Mouse (Mus musculus) forebrain, embryonic 13.5 days (tissue): Measurements from ENCODE around the gene Ddit4. TPM values are rescaled to one million over a fixed set of nuclear protein-coding genes. Genes with fewer than 3 reads are reported as not detected.

ENCODE experiments used
- ATAC-seq: fragments of 200-750 bp; cut with Nextera tagmentation; 2 replicates; pipeline ENCODE4 v1.8.0; 2017
- H3K27ac ChIP-seq: fragments of 300-500 bp; sonication (generic); 2 replicates; pipeline ENCODE4 v1.5.1; 2015; ENCODE audit warnings: inconsistent platforms, mild to moderate bottlenecking, moderate library complexity
- H3K27me3 ChIP-seq: fragments of 300-500 bp; sonication (generic); 2 replicates; pipeline ENCODE4 v1.6.1; 2015; ENCODE audit warnings: mild to moderate bottlenecking, inconsistent platforms
- H3K36me3 ChIP-seq: fragments of 300-500 bp; sonication (generic); 2 replicates; pipeline ENCODE4 v1.6.1; 2015; ENCODE audit warnings: mild to moderate bottlenecking, inconsistent platforms; ENCODE audit not compliant: poor library complexity, severe bottlenecking
- H3K4me1 ChIP-seq: fragments of 300-500 bp; sonication (generic); 2 replicates; pipeline ENCODE4 v1.6.1; 2015; ENCODE audit warnings: inconsistent platforms
- H3K4me2 ChIP-seq: fragments of 300-500 bp; sonication (generic); 2 replicates; pipeline ENCODE4 v1.6.1; 2015; ENCODE audit warnings: inconsistent platforms, mild to moderate bottlenecking, moderate library complexity
- H3K4me3 ChIP-seq: fragments of 300-500 bp; sonication (generic); 2 replicates; pipeline ENCODE4 v1.5.1; 2015; ENCODE audit warnings: mild to moderate bottlenecking, inconsistent platforms
- H3K9ac ChIP-seq: fragments of 300-500 bp; sonication (generic); 2 replicates; pipeline ENCODE4 v1.6.1; 2015; ENCODE audit warnings: mild to moderate bottlenecking, inconsistent platforms
- H3K9me3 ChIP-seq: fragments of 300-500 bp; sonication (generic); replicated peaks from 2 replicates; pipeline ENCODE4 v1.6.1; 2016; ENCODE audit warnings: inconsistent platforms
- WGBS: fragments of 180-500 bp; shearing (Covaris S2); methylation state at CpG from one replicate; pipeline ENCODE4 v1.1.7; 2015; 5-methylcytosine and 5-hydroxymethylcytosine counted together
- polyA plus RNA-seq: library from polyadenylated mRNA; unstranded; fragments of >200 nt; fragmentation: Nextera tagmentation; extraction: Ambion mirVana; gene quantifications from 2 replicates; pipeline ENCODE4 v1.2.1, GENCODE M21; 2015

Gene Ddit4
- polyA plus RNA-seq, 1 experiment from 2014 or later, result 71.3 TPM

GRCm38 (mm10) chr10:59969821-59970449, 18.3 kb upstream of the Ddit4 start:
- peaks cover 37% of the 10 kb centered on the region for H3K4me1 ChIP-seq
- under 1% methylated on average over 25 of the region's 25 CpGs for WGBS
- H3K9me3 ChIP-seq, result no peaks in the 10 kb centered on the region
- peak overlapping the region; percentile 81 for H3K9ac ChIP-seq
- peak; percentile 71 for ATAC-seq
- H3K27me3 ChIP-seq, result no peaks in the 10 kb centered on the region
- peak overlapping the region; percentile 79 for H3K27ac ChIP-seq
- H3K4me2 ChIP-seq, result peak overlapping the region; percentile 67
- H3K36me3 ChIP-seq, result no peaks in the 10 kb centered on the region
- peak overlapping the region; percentile 51 for H3K4me3 ChIP-seq

GRCm38 (mm10) chr10:59967309-59967942, 15.8 kb upstream of the Ddit4 start:
- Histone ChIP-seq H3K27me3 (no peaks in the 10 kb centered on the region), H3K4me2 (no peak overlapping the region), H3K27ac (no peak overlapping the region), H3K4me3 (no peak overlapping the region), H3K9me3 (no peaks in the 10 kb centered on the region), H3K4me1 (peaks cover 41% of the 10 kb centered on the region), H3K36me3 (no peaks in the 10 kb centered on the region), H3K9ac (no peak overlapping the region)
- WGBS, result 83% methylated on average over 6 of the region's 6 CpGs
- ATAC-seq, result no peak

- Histone ChIP-seq H3K4me1 (peaks cover 41% of the 10 kb centered on the region), H3K9me3 (no peaks in the 10 kb centered on the region), H3K27me3 (no peaks in the 10 kb centered on the region), H3K36me3 (no peaks in the 10 kb centered on the region), H3K27ac (no peak overlapping the region), H3K4me3 (no peak overlapping the region), H3K4me2 (no peak overlapping the region), H3K9ac (no peak overlapping the region)
- WGBS, result 91% methylated on average over 6 of the region's 6 CpGs
- ATAC-seq, result no peak
Observed at GRCm38 (mm10) chr10:59966743-59967142, 15.1 kb upstream of the Ddit4 start.

- H3K27ac ChIP-seq, result peak overlapping the region; percentile 70; the same call in 1 of the 2 replicates
- no peaks in the 10 kb centered on the region for H3K27me3 ChIP-seq
- H3K9ac ChIP-seq, result no peak overlapping the region
- no peak overlapping the region for H3K4me3 ChIP-seq
- no peak for ATAC-seq
- H3K4me2 ChIP-seq, result no peak overlapping the region
- WGBS, result 73% methylated on average over 8 of the region's 8 CpGs
- no peaks in the 10 kb centered on the region for H3K36me3 ChIP-seq
- no peaks in the 10 kb centered on the region for H3K9me3 ChIP-seq
- H3K4me1 ChIP-seq, result peaks cover 39% of the 10 kb centered on the region
Observed at GRCm38 (mm10) chr10:59965788-59966187, 14.2 kb upstream of the Ddit4 start.

GRCm38 (mm10) chr10:59965362-59965695, 13.7 kb upstream of the Ddit4 start:
- H3K36me3 ChIP-seq, result no peaks in the 10 kb centered on the region
- no peaks in the 10 kb centered on the region for H3K27me3 ChIP-seq
- WGBS, result 23% methylated on average over 9 of the region's 9 CpGs
- peaks cover 35% of the 10 kb centered on the region for H3K4me1 ChIP-seq
- H3K27ac ChIP-seq, result peak overlapping the region; percentile 70
- ATAC-seq, result 0 out of 2 replicates have a peak, but pooled peaks have one; percentile 3
- H3K4me3 ChIP-seq, result no peak overlapping the region
- H3K9me3 ChIP-seq, result no peaks in the 10 kb centered on the region
- peak overlapping the region; percentile 54 for H3K4me2 ChIP-seq
- peak overlapping the region; percentile 45 for H3K9ac ChIP-seq

- ATAC-seq, result peak; percentile 79
- Histone ChIP-seq H3K9ac (peak overlapping the region; percentile 45), H3K27me3 (no peaks in the 10 kb centered on the region), H3K36me3 (no peaks in the 10 kb centered on the region), H3K27ac (peak overlapping the region; percentile 70), H3K4me1 (peaks cover 30% of the 10 kb centered on the region), H3K4me3 (peak overlapping the region; percentile 18; the same call in 1 of the 2 replicates), H3K4me2 (peak overlapping the region; percentile 54), H3K9me3 (no peaks in the 10 kb centered on the region)
- WGBS, result 5% methylated on average over 15 of the region's 23 CpGs
Observed at GRCm38 (mm10) chr10:59964504-59965361, 13.1 kb upstream of the Ddit4 start.

GRCm38 (mm10) chr10:59963609-59964008, 12.0 kb upstream of the Ddit4 start:
- 41% methylated on average over 2 of the region's 2 CpGs for WGBS
- Histone ChIP-seq H3K4me3 (no peak overlapping the region), H3K27ac (peak overlapping the region; percentile 70), H3K9me3 (no peaks in the 10 kb centered on the region), H3K27me3 (no peaks in the 10 kb centered on the region), H3K36me3 (no peaks in the 10 kb centered on the region), H3K4me2 (no peak overlapping the region), H3K4me1 (peaks cover 38% of the 10 kb centered on the region), H3K9ac (no peak overlapping the region)
- ATAC-seq, result no peak

- H3K27me3 ChIP-seq, result no peaks in the 10 kb centered on the region
- H3K27ac ChIP-seq, result peak overlapping the region; percentile 96
- H3K9me3 ChIP-seq, result no peaks in the 10 kb centered on the region
- H3K4me1 ChIP-seq, result peaks cover 43% of the 10 kb centered on the region
- no peak for ATAC-seq
- 71% methylated on average over 11 of the region's 12 CpGs for WGBS
- no peak overlapping the region for H3K4me3 ChIP-seq
- H3K4me2 ChIP-seq, result no peak overlapping the region
- no peak overlapping the region for H3K9ac ChIP-seq
- H3K36me3 ChIP-seq, result no peaks in the 10 kb centered on the region
Observed at GRCm38 (mm10) chr10:59959517-59959916, 7.9 kb upstream of the Ddit4 start.

- peak; percentile 65 for ATAC-seq
- Histone ChIP-seq H3K27me3 (no peaks in the 10 kb centered on the region), H3K4me2 (peak overlapping the region; percentile 52), H3K9ac (0 out of 2 replicates have a peak overlapping the region, but pooled peaks have one; percentile 56), H3K4me1 (peaks cover 33% of the 10 kb centered on the region), H3K27ac (peak overlapping the region; percentile 96), H3K9me3 (no peaks in the 10 kb centered on the region), H3K36me3 (no peaks in the 10 kb centered on the region), H3K4me3 (no peak overlapping the region)
- WGBS, result 17% methylated on average over 5 of the region's 5 CpGs
Observed at GRCm38 (mm10) chr10:59958458-59958857, 6.8 kb upstream of the Ddit4 start.

GRCm38 (mm10) chr10:59957171-59958149, 5.8 kb upstream of the Ddit4 start:
- Histone ChIP-seq H3K4me3 (peak overlapping the region; percentile 17; the same call in 1 of the 2 replicates), H3K27ac (peak overlapping the region; percentile 96), H3K36me3 (no peaks in the 10 kb centered on the region), H3K4me1 (peaks cover 41% of the 10 kb centered on the region), H3K9me3 (no peaks in the 10 kb centered on the region), H3K4me2 (peak overlapping the region; percentile 52), H3K27me3 (no peaks in the 10 kb centered on the region), H3K9ac (peak overlapping the region; percentile 56)
- WGBS, result 10% methylated on average over 25 of the region's 25 CpGs
- peak; percentile 66 for ATAC-seq

- H3K4me3 ChIP-seq, result no peak overlapping the region
- no peaks in the 10 kb centered on the region for H3K9me3 ChIP-seq
- H3K36me3 ChIP-seq, result no peaks in the 10 kb centered on the region
- ATAC-seq, result no peak
- H3K4me1 ChIP-seq, result peaks cover 43% of the 10 kb centered on the region
- no peak overlapping the region for H3K9ac ChIP-seq
- H3K27ac ChIP-seq, result peak overlapping the region; percentile 96
- H3K27me3 ChIP-seq, result no peaks in the 10 kb centered on the region
- 59% methylated on average over 5 of the region's 5 CpGs for WGBS
- peak overlapping the region; percentile 52; the same call in 1 of the 2 replicates for H3K4me2 ChIP-seq
Observed at GRCm38 (mm10) chr10:59956681-59957080, 5.0 kb upstream of the Ddit4 start.
